Mouse (Mus musculus): ENCODE results near the gene Smtnl2.

Smtnl2 gene

DNA sequence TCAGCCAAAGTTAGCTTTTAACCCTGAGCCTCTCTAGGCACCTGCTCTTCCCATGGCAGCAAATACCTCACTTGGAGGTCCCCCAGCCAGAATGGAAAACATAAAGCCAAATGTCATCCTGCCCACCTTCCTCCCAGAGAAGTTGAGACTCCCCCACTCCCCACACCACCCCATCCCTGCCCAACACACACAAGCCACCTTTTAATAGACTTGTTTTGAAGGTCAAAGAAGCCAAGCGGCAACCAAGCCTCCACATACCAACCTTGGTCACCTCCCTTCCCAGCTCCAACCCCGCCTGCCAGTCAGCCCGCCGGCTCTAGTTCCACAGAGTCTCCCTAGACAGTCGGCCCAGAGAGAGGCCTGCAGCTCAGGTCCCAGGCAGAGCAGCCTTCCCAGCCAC, 9.5 kb downstream of the Smtnl2 start:
- no peak for DNase-seq (ENCODE audit: low spot score in 2 of 2)

GRCm38 (mm10) chr11:72401068-72401467, 10.4 kb downstream of the Smtnl2 start:
- no peak for DNase-seq (ENCODE audit: low spot score in 2 of 2)

DNA sequence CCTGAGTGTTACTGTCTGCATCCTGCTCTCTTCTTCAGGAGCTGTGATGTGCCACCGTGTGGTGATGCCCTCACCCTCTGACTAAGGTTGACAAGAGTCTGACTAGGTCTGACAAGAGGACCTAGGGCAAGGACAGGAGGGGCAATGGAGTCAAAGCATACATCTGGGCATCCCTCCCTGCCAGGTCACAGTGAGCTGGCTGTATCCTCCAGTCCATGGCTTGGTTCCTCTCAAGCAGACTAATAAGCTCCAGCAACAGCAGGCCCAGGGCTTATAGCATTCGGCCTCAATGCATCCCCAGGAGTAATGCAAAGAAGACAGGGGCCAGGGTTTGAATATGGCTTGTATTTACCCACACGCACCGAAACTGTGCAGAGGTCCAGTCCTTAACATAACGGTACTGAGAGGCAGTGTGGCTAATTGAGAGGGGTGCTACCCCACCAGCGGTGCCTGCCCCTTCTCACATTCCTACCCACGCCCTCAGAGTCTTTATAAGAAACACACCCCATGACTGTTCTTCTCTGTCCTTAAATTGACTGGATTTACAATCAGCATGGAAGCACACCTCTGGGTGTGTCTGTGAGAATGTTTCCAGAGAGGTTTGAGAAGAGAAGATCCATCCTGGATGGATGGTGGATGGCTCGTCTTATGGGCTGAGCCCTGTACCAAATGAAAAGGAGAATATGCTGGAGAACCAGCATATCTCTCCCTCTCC, 13.5 kb downstream of the Smtnl2 start:
- no peak for DNase-seq (ENCODE audit: low spot score in 2 of 2)

GRCm38 (mm10) chr11:72397072-72397471, 14.4 kb downstream of the Smtnl2 start:
- no peak for DNase-seq (ENCODE audit: low spot score in 2 of 2)

DNA sequence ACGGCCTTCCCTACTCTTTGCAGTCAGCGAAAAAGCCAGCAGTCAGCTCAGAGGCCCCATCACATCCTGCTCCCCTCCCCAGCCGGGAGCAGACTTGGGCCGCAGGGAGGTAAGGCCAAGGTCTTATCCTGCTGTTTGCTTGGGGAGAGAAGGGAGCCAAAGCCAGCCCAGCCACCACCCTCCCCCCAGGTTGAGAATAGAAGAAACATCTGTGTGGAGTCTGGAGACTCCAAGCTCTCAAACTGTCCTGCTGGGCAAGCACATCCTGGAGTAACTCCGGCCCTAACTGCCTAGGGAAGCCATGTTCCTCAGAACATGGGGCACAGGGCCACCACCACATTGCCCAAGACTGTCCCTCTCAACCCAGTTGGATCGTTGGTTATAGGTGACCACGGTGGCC, 14.9 kb downstream of the Smtnl2 start:
- no peak for DNase-seq (ENCODE audit: low spot score in 2 of 2)

GRCm38 (mm10) chr11:72395652-72396051, 15.9 kb downstream of the Smtnl2 start:
- no peak for DNase-seq (ENCODE audit: low spot score in 2 of 2)

GRCm38 (mm10) chr11:72394694-72395093, 16.8 kb downstream of the Smtnl2 start:
- DNase-seq (ENCODE audit: low spot score in 2 of 2): no peak

GRCm38 (mm10) chr11:72393669-72394068, 17.8 kb downstream of the Smtnl2 start:
- DNase-seq (ENCODE audit: low spot score in 2 of 2): no peak

DNA sequence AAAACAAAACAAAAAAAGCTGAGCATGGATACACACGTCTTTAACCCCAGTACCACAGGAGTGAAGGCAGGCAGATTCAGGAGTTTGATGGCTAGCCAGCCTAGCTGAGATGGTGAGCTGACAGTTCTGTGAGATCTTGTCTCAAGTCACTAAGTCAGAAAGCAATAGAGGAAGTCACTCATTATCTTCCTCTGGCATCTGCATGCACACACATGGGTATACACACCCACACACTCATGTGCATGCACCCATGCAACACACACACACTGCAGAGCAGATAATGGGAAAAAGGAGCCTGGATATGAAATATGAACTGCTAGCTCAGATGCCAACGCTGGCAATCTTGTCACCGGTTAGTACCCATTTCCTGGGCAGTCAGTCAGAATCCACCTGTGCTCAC, 18.3 kb downstream of the Smtnl2 start:
- DNase-seq (ENCODE audit: low spot score in 2 of 2): no peak

- no peak for DNase-seq (ENCODE audit: low spot score in 2 of 2)
These were observed 20.3 kb downstream of the Smtnl2 start for GRCm38 (mm10) chr11:72391181-72391580.

- no peak for DNase-seq (ENCODE audit: low spot score in 2 of 2)
These were observed 21.9 kb downstream of the Smtnl2 start for GRCm38 (mm10) chr11:72389407-72390142.

- no peak for DNase-seq (ENCODE audit: low spot score in 2 of 2)
These were observed 23.4 kb downstream of the Smtnl2 start for GRCm38 (mm10) chr11:72388113-72388529.

- no peak for DNase-seq (ENCODE audit: low spot score in 2 of 2)
These were observed 32.2 kb downstream of the Smtnl2 start for GRCm38 (mm10) chr11:72379351-72379750.

GRCm38 (mm10) chr11:72378222-72378621, 33.3 kb downstream of the Smtnl2 start:
- DNase-seq (ENCODE audit: low spot score in 2 of 2): no peak

- DNase-seq (ENCODE audit: low spot score in 2 of 2): no peak
These were observed 35.0 kb downstream of the Smtnl2 start for GRCm38 (mm10) chr11:72376562-72376961.

GRCm38 (mm10) chr11:72369904-72370672, 41.4 kb downstream of the Smtnl2 start:
- DNase-seq (ENCODE audit: low spot score in 2 of 2): no peak

GRCm38 (mm10) chr11:72367934-72368674, 43.4 kb downstream of the Smtnl2 start:
- no peak for DNase-seq (ENCODE audit: low spot score in 2 of 2)

DNA sequence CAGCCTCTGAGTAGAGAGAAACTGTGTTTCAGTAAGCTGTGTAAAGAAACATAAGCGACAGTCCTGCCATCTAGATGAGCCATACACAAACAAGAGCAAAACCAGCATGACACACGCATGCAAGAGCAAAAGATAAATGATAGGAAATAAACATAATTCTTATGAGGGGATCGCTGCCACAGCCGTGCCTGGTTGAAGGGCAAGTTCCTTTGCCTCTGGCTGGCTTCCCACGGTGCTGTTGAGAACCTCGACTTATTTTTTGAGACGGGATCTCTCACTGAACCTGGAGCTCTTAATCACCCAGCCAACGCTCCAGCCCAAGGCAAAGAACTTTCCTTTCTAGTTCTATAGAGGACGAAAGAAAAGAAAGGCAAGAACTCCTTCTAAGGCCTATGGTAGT, 45.4 kb downstream of the Smtnl2 start:
- no peak for DNase-seq (ENCODE audit: low spot score in 2 of 2)

DNA sequence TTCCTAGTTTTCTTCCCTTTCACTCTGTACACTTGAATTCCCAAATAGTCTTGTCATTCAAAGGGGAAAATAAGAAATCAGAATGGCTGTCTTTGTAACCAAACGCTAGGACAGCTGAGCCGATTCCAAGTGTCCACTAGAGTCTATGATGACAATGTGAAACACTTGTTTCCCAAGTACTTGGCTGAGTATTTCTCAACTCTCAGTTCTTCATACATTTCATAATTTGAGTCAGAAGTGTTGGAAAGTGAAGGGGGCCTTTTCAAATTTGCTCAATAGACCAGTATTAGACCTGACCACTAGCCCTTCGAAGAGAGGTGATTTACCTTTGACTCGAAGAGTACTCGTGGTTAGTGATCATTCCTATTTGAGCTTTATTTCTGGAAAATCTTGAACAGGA, 47.0 kb downstream of the Smtnl2 start:
- no peak for DNase-seq (ENCODE audit: low spot score in 2 of 2)

GRCm38 (mm10) chr11:72363523-72364240, 47.8 kb downstream of the Smtnl2 start:
- no peak for DNase-seq (ENCODE audit: low spot score in 2 of 2)

DNA sequence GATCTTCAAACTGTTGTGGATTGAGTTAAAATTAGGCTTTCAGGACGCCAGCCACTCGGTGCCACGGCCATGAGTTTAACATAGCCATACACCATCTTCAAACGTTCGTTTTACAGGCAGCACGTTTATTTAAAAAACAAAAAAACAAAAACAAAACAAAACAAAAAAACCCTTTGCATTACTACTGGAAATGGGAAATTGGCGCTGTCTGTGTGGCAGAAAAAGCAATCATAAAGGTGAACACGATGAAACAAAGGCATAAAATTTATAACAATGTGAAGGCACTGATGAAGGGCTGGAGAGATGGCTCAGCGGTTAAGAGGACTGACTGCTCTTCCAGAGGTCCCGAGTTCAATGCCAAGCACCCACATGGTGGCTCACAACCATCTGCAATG, 49.2 kb downstream of the Smtnl2 start, which contains the start of gene Tekt1:
Gene Tekt1 (minus strand): TSS at position 96 of the 395 bp plus-strand sequence.
- no peak for DNase-seq (ENCODE audit: low spot score in 2 of 2)
